Mouse (Mus musculus): ENCODE data around the gene Efna1.

- TF ChIP-seq CTCF (IDR thresholded peaks at IDR 0.05; ENCODE audit: low read depth, low read length), result no peak
- TF ChIP-seq TAL1 (conservative IDR thresholded peaks at IDR 0.05; ENCODE audit: low read depth, low read length), result no peak
These were observed 35.2 kb upstream of the Efna1 start for GRCm38 (mm10) chr3:89315930-89316831.
